Mouse (Mus musculus): Measurements from ENCODE around the gene Glrx. TPM values are rescaled to one million over a fixed set of nuclear protein-coding genes. Genes with fewer than 3 reads are reported as not detected.
"Not testable (repeated sequence)": the region's sequence is repeated elsewhere in the genome, so short reads cannot be mapped to it uniquely, and the experiment has no call there.

Glrx gene
- polyA plus RNA-seq, 1 experiment from 2014 or later, result 37.9 TPM

- Histone ChIP-seq H3K27me3 (no peaks in the 10 kb centered on the region), H3K4me2 (replicated peaks) (no peak overlapping the region), H3K9me3 (no peaks in the 10 kb centered on the region), H3K27ac (no peak overlapping the region), H3K36me3 (no peaks in the 10 kb centered on the region), H3K4me3 (no peak overlapping the region), H3K4me1 (no peaks in the 10 kb centered on the region), H3K9ac (no peak overlapping the region)
- WGBS, result 74% methylated on average over 3 of the region's 3 CpGs
- no peak for ATAC-seq (ENCODE audit: low FRiP score, low read depth)
Observed at GRCm38 (mm10) chr13:75818945-75819706, 20.5 kb upstream of the Glrx start.

- no peak overlapping the region for H3K27ac ChIP-seq
- ATAC-seq (ENCODE audit: low FRiP score, low read depth), result no peak
- no peaks in the 10 kb centered on the region for H3K9me3 ChIP-seq
- H3K27me3 ChIP-seq, result no peaks in the 10 kb centered on the region
- no peak overlapping the region for H3K4me2 ChIP-seq (replicated peaks)
- H3K9ac ChIP-seq, result no peak overlapping the region
- no peaks in the 10 kb centered on the region for H3K4me1 ChIP-seq
- H3K4me3 ChIP-seq, result no peak overlapping the region
- no peaks in the 10 kb centered on the region for H3K36me3 ChIP-seq
Observed at GRCm38 (mm10) chr13:75819898-75820297, 19.8 kb upstream of the Glrx start.

GRCm38 (mm10) chr13:75822366-75822765 lies 17.3 kb upstream of the Glrx start:
- H3K9ac ChIP-seq; H3K4me2 ChIP-seq (replicated peaks); H3K27me3 ChIP-seq; H3K9me3 ChIP-seq; H3K27ac ChIP-seq; H3K36me3 ChIP-seq; H3K4me3 ChIP-seq; H3K4me1 ChIP-seq; ATAC-seq (ENCODE audit: low FRiP score, low read depth): not testable (repeated sequence)
- WGBS, result 87% methylated on average over 4 of the region's 4 CpGs

GRCm38 (mm10) chr13:75823201-75823600 lies 16.5 kb upstream of the Glrx start:
- H3K9ac ChIP-seq, result no peak overlapping the region
- no peak for ATAC-seq (ENCODE audit: low FRiP score, low read depth)
- H3K4me3 ChIP-seq, result no peak overlapping the region
- no peaks in the 10 kb centered on the region for H3K4me1 ChIP-seq
- H3K4me2 ChIP-seq (replicated peaks), result no peak overlapping the region
- H3K36me3 ChIP-seq, result no peaks in the 10 kb centered on the region
- H3K9me3 ChIP-seq, result no peaks in the 10 kb centered on the region
- no peaks in the 10 kb centered on the region for H3K27me3 ChIP-seq
- no peak overlapping the region for H3K27ac ChIP-seq
- 90% methylated on average over 9 of the region's 9 CpGs for WGBS

GRCm38 (mm10) chr13:75824611-75825319 lies 14.9 kb upstream of the Glrx start:
- Histone ChIP-seq H3K27me3 (no peaks in the 10 kb centered on the region), H3K27ac (no peak overlapping the region), H3K9me3 (no peaks in the 10 kb centered on the region), H3K4me2 (replicated peaks) (no peak overlapping the region), H3K4me3 (no peak overlapping the region), H3K9ac (no peak overlapping the region), H3K36me3 (no peaks in the 10 kb centered on the region), H3K4me1 (no peaks in the 10 kb centered on the region)
- no peak for ATAC-seq (ENCODE audit: low FRiP score, low read depth)
- WGBS, result 76% methylated on average over 5 of the region's 5 CpGs

- Histone ChIP-seq H3K27me3 (no peaks in the 10 kb centered on the region), H3K27ac (no peak overlapping the region), H3K9ac (no peak overlapping the region), H3K36me3 (no peaks in the 10 kb centered on the region), H3K4me2 (replicated peaks) (no peak overlapping the region), H3K4me1 (no peaks in the 10 kb centered on the region), H3K4me3 (no peak overlapping the region), H3K9me3 (no peaks in the 10 kb centered on the region)
- ATAC-seq (ENCODE audit: low FRiP score, low read depth), result no peak
- WGBS, result 96% methylated on average over 1 of the region's 1 CpGs
Observed at GRCm38 (mm10) chr13:75825388-75825787, 14.3 kb upstream of the Glrx start.

GRCm38 (mm10) chr13:75830708-75831107 lies 9.0 kb upstream of the Glrx start:
- no peak for ATAC-seq (ENCODE audit: low FRiP score, low read depth)
- no peaks in the 10 kb centered on the region for H3K27me3 ChIP-seq

GRCm38 (mm10) chr13:75831710-75832109 lies 8.0 kb upstream of the Glrx start:
- H3K9me3 ChIP-seq, result no peaks in the 10 kb centered on the region
- WGBS, result 87% methylated on average over 6 of the region's 6 CpGs

More at GRCm38 (mm10) chr13:75830708-75831107, 9.0 kb upstream of the Glrx start:
- Histone ChIP-seq H3K4me3 (no peak overlapping the region), H3K27ac (no peak overlapping the region), H3K4me1 (no peaks in the 10 kb centered on the region), H3K4me2 (replicated peaks) (no peak overlapping the region), H3K9me3 (no peaks in the 10 kb centered on the region), H3K36me3 (no peaks in the 10 kb centered on the region), H3K9ac (no peak overlapping the region)
- WGBS, result 88% methylated on average over 1 of the region's 1 CpGs

GRCm38 (mm10) chr13:75832697-75833096 lies 7.0 kb upstream of the Glrx start:
- no peaks in the 10 kb centered on the region for H3K27me3 ChIP-seq
- H3K9ac ChIP-seq, result no peak overlapping the region
- no peaks in the 10 kb centered on the region for H3K4me1 ChIP-seq
- H3K36me3 ChIP-seq, result no peaks in the 10 kb centered on the region
- no peaks in the 10 kb centered on the region for H3K9me3 ChIP-seq
- no peak overlapping the region for H3K4me3 ChIP-seq
- no peak overlapping the region for H3K27ac ChIP-seq
- ATAC-seq (ENCODE audit: low FRiP score, low read depth), result no peak
- no peak overlapping the region for H3K4me2 ChIP-seq (replicated peaks)

More at GRCm38 (mm10) chr13:75831710-75832109, 8.0 kb upstream of the Glrx start:
- Histone ChIP-seq H3K4me3 (no peak overlapping the region), H3K9ac (no peak overlapping the region), H3K36me3 (no peaks in the 10 kb centered on the region), H3K27me3 (no peaks in the 10 kb centered on the region), H3K27ac (no peak overlapping the region), H3K4me2 (replicated peaks) (no peak overlapping the region), H3K4me1 (no peaks in the 10 kb centered on the region)
- no peak for ATAC-seq (ENCODE audit: low FRiP score, low read depth)

- no peaks in the 10 kb centered on the region for H3K36me3 ChIP-seq
- H3K4me3 ChIP-seq, result no peak overlapping the region
- H3K9ac ChIP-seq, result no peak overlapping the region
- no peaks in the 10 kb centered on the region for H3K9me3 ChIP-seq
- no peaks in the 10 kb centered on the region for H3K27me3 ChIP-seq
- H3K4me2 ChIP-seq (replicated peaks), result no peak overlapping the region
- ATAC-seq (ENCODE audit: low FRiP score, low read depth), result no peak
- H3K4me1 ChIP-seq, result no peaks in the 10 kb centered on the region
- no peak overlapping the region for H3K27ac ChIP-seq
Observed at GRCm38 (mm10) chr13:75833499-75833898, 6.2 kb upstream of the Glrx start.

- Histone ChIP-seq H3K27ac (no peak overlapping the region), H3K4me3 (no peak overlapping the region), H3K9me3 (no peaks in the 10 kb centered on the region), H3K4me1 (peaks cover 13% of the 10 kb centered on the region; the same call in 1 of the 2 replicates), H3K4me2 (replicated peaks) (no peak overlapping the region), H3K9ac (no peak overlapping the region), H3K36me3 (no peaks in the 10 kb centered on the region), H3K27me3 (no peaks in the 10 kb centered on the region)
- no peak for ATAC-seq (ENCODE audit: low FRiP score, low read depth)
- 65% methylated on average over 2 of the region's 2 CpGs for WGBS
Observed at GRCm38 (mm10) chr13:75835461-75835860, 4.2 kb upstream of the Glrx start.

GRCm38 (mm10) chr13:75838506-75838905 lies 1.2 kb upstream of the Glrx start:
- H3K4me1 ChIP-seq, result peaks cover 29% of the 10 kb centered on the region
- H3K4me3 ChIP-seq, result no peak overlapping the region
- WGBS, result 91% methylated on average over 4 of the region's 4 CpGs
- no peak overlapping the region for H3K4me2 ChIP-seq (replicated peaks)
- ATAC-seq (ENCODE audit: low FRiP score, low read depth), result no peak
- H3K27me3 ChIP-seq, result no peaks in the 10 kb centered on the region
- H3K27ac ChIP-seq, result no peak overlapping the region
- H3K9ac ChIP-seq, result no peak overlapping the region
- H3K9me3 ChIP-seq, result no peaks in the 10 kb centered on the region
- H3K36me3 ChIP-seq, result no peaks in the 10 kb centered on the region
